Mouse (Mus musculus): ENCODE results near the gene Dgkq. TPM values are rescaled to one million over a fixed set of nuclear protein-coding genes. Genes with fewer than 3 reads are reported as not detected.
A peak's percentile ranks its signal among the peaks of the same experiment; 100 is the strongest.

Gene Dgkq
- polyA plus RNA-seq, 1 experiment: 16.4 TPM

- Histone ChIP-seq H3K27ac (ENCODE audit: control insufficient read depth, insufficient read depth, low read depth, low read length, poor library complexity) (no peak overlapping the region), H3K4me3 (replicated peaks; ENCODE audit: control insufficient read depth, low read depth, low read length) (no peak overlapping the region), H3K4me1 (ENCODE audit: control insufficient read depth, insufficient read depth, low read length) (peaks cover 2% of the 10 kb centered on the region)
- no peak for TF ChIP-seq POLR2A (IDR thresholded peaks at IDR 0.05; ENCODE audit: borderline replicate concordance, control insufficient read depth, low read depth, low read length)
- TF ChIP-seq CTCF (IDR thresholded peaks at IDR 0.05; ENCODE audit: control insufficient read depth, insufficient read depth, low read length): no peak
- 65% methylated on average over 2 of the region's 2 CpGs for WGBS
Measured at GRCm38 (mm10) chr5:108667370-108667769, 2.1 kb downstream of the Dgkq start.

GRCm38 (mm10) chr5:108665066-108665465 is 4.4 kb downstream of the Dgkq start:
- Histone ChIP-seq H3K4me1 (ENCODE audit: control insufficient read depth, insufficient read depth, low read length) (peaks cover 2% of the 10 kb centered on the region), H3K4me3 (replicated peaks; ENCODE audit: control insufficient read depth, low read depth, low read length) (no peak overlapping the region), H3K27ac (ENCODE audit: control insufficient read depth, insufficient read depth, low read depth, low read length, poor library complexity) (no peak overlapping the region)
- WGBS: 59% methylated on average over 3 of the region's 3 CpGs
- TF ChIP-seq CTCF (IDR thresholded peaks at IDR 0.05; ENCODE audit: control insufficient read depth, insufficient read depth, low read length): no peak

GRCm38 (mm10) chr5:108662772-108663171 is 6.7 kb downstream of the Dgkq start:
- 65% methylated on average over 4 of the region's 4 CpGs for WGBS
- TF ChIP-seq CTCF (IDR thresholded peaks at IDR 0.05; ENCODE audit: control insufficient read depth, insufficient read depth, low read length) (no peak), POLR2A (IDR thresholded peaks at IDR 0.05; ENCODE audit: borderline replicate concordance, control insufficient read depth, low read depth, low read length) (no peak)
- Histone ChIP-seq H3K4me3 (replicated peaks; ENCODE audit: control insufficient read depth, low read depth, low read length) (no peak overlapping the region), H3K4me1 (ENCODE audit: control insufficient read depth, insufficient read depth, low read length) (peaks cover 6% of the 10 kb centered on the region), H3K27ac (ENCODE audit: control insufficient read depth, insufficient read depth, low read depth, low read length, poor library complexity) (no peak overlapping the region)

GRCm38 (mm10) chr5:108660632-108661268 is 8.7 kb downstream of the Dgkq start:
- 0 out of 2 replicates have a peak overlapping the region, but pooled peaks have one; percentile 6 for H3K27ac ChIP-seq (ENCODE audit: control insufficient read depth, insufficient read depth, low read depth, low read length, poor library complexity)
- peak overlapping the region; percentile 80 for H3K4me3 ChIP-seq (replicated peaks; ENCODE audit: control insufficient read depth, low read depth, low read length)
- peak; percentile 67; the same call in 1 of the 2 replicates for TF ChIP-seq POLR2A (IDR thresholded peaks at IDR 0.05; ENCODE audit: borderline replicate concordance, control insufficient read depth, low read depth, low read length)
- TF ChIP-seq CTCF (IDR thresholded peaks at IDR 0.05; ENCODE audit: control insufficient read depth, insufficient read depth, low read length): no peak
- H3K4me1 ChIP-seq (ENCODE audit: control insufficient read depth, insufficient read depth, low read length): peaks cover 6% of the 10 kb centered on the region
- WGBS: 20% methylated on average over 36 of the region's 36 CpGs

- Histone ChIP-seq H3K4me3 (replicated peaks; ENCODE audit: control insufficient read depth, low read depth, low read length) (peak within 1 kb of the TSS; percentile 80), H3K4me1 (ENCODE audit: control insufficient read depth, insufficient read depth, low read length) (peaks cover 6% of the 10 kb centered on the region), H3K27ac (ENCODE audit: control insufficient read depth, insufficient read depth, low read depth, low read length, poor library complexity) (0 out of 2 replicates have a peak within 1 kb of the TSS, but pooled peaks have one; percentile 6)
- 8% methylated on average over 24 of the region's 24 CpGs for WGBS
- TF ChIP-seq POLR2A (IDR thresholded peaks at IDR 0.05; ENCODE audit: borderline replicate concordance, control insufficient read depth, low read depth, low read length): no peak
- TF ChIP-seq CTCF (IDR thresholded peaks at IDR 0.05; ENCODE audit: control insufficient read depth, insufficient read depth, low read length): no peak
Measured at GRCm38 (mm10) chr5:108659698-108660631, 9.5 kb downstream of the Dgkq start, which contains the start of gene Idua. Gene Idua (plus strand): TSS chr5:108660331.

GRCm38 (mm10) chr5:108658611-108659010 is 10.9 kb downstream of the Dgkq start:
- no peak for TF ChIP-seq POLR2A (IDR thresholded peaks at IDR 0.05; ENCODE audit: borderline replicate concordance, control insufficient read depth, low read depth, low read length)
- TF ChIP-seq CTCF (IDR thresholded peaks at IDR 0.05; ENCODE audit: control insufficient read depth, insufficient read depth, low read length): no peak
- WGBS: 97% methylated on average over 1 of the region's 1 CpGs
- no peak overlapping the region for H3K27ac ChIP-seq (ENCODE audit: control insufficient read depth, insufficient read depth, low read depth, low read length, poor library complexity)
- peaks cover 6% of the 10 kb centered on the region for H3K4me1 ChIP-seq (ENCODE audit: control insufficient read depth, insufficient read depth, low read length)
- H3K4me3 ChIP-seq (replicated peaks; ENCODE audit: control insufficient read depth, low read depth, low read length): no peak overlapping the region

- TF ChIP-seq POLR2A (IDR thresholded peaks at IDR 0.05; ENCODE audit: borderline replicate concordance, control insufficient read depth, low read depth, low read length) (no peak), CTCF (IDR thresholded peaks at IDR 0.05; ENCODE audit: control insufficient read depth, insufficient read depth, low read length) (no peak)
- Histone ChIP-seq H3K27ac (ENCODE audit: control insufficient read depth, insufficient read depth, low read depth, low read length, poor library complexity) (no peak overlapping the region), H3K4me3 (replicated peaks; ENCODE audit: control insufficient read depth, low read depth, low read length) (no peak overlapping the region), H3K4me1 (ENCODE audit: control insufficient read depth, insufficient read depth, low read length) (peaks cover 6% of the 10 kb centered on the region)
- WGBS: 75% methylated on average over 5 of the region's 5 CpGs
Measured at GRCm38 (mm10) chr5:108657406-108657805, 12.1 kb downstream of the Dgkq start.

All from bone marrow, adult 2 months (tissue).